Mouse (Mus musculus) intestine, embryonic 16.5 days (tissue): Measurements from ENCODE around the gene Zfp429. TPM values are rescaled to one million over a fixed set of nuclear protein-coding genes. Genes with fewer than 3 reads are reported as not detected.
"Not testable (repeated sequence)": the region's sequence is repeated elsewhere in the genome, so short reads cannot be mapped to it uniquely, and the experiment has no call there.

Experiments
- ATAC-seq: fragments of 200-750 bp; cut with Nextera tagmentation; 2 replicates; pipeline ENCODE4 v1.8.0; 2017; ENCODE audit warnings: moderate TSS enrichment, moderate library complexity
- H3K27ac ChIP-seq: fragments of 300-500 bp; sonication (generic); 2 replicates; pipeline ENCODE4 v1.5.1; 2014; ENCODE audit warnings: mild to moderate bottlenecking, low read length
- H3K27me3 ChIP-seq: fragments of 300-500 bp; sonication (generic); replicated peaks from 2 replicates; pipeline ENCODE4 v1.6.1; 2014; ENCODE audit warnings: low read length, control low read depth, mixed read lengths; ENCODE audit not compliant: control insufficient read depth, insufficient read depth
- H3K36me3 ChIP-seq: fragments of 300-500 bp; sonication (generic); 2 replicates; pipeline ENCODE4 v1.6.1; 2014; ENCODE audit warnings: low read length, control low read depth; ENCODE audit not compliant: control insufficient read depth, insufficient read depth
- H3K4me1 ChIP-seq: fragments of 300-500 bp; sonication (generic); 2 replicates; pipeline ENCODE4 v1.6.1; 2014; ENCODE audit warnings: low read length, control low read depth, mixed read lengths; ENCODE audit not compliant: control insufficient read depth, insufficient read depth
- H3K4me2 ChIP-seq: fragments of 300-500 bp; sonication (generic); 2 replicates; pipeline ENCODE4 v1.6.1; 2014; ENCODE audit warnings: low read depth, low read length, control low read depth
- H3K4me3 ChIP-seq: fragments of 300-500 bp; sonication (generic); 2 replicates; pipeline ENCODE4 v1.5.1; 2014; ENCODE audit warnings: mild to moderate bottlenecking, low read length
- H3K9ac ChIP-seq: fragments of 300-500 bp; sonication (generic); 2 replicates; pipeline ENCODE4 v1.6.1; 2014; ENCODE audit warnings: low read depth, low read length
- H3K9me3 ChIP-seq: fragments of 300-500 bp; sonication (generic); 2 replicates; pipeline ENCODE4 v1.6.1; 2016; ENCODE audit warnings: low read length, control low read depth; ENCODE audit not compliant: control insufficient read depth
- WGBS: fragments of 180-500 bp; shearing (Covaris S2); extraction: QIAGEN DNeasy Blood & Tissue Kit; methylation state at CpG from one replicate; pipeline ENCODE4 v1.1.7; 2014; 5-methylcytosine and 5-hydroxymethylcytosine counted together
- polyA plus RNA-seq: library from polyadenylated mRNA; unstranded; fragments of >200 nt; fragmentation: Nextera tagmentation; extraction: Ambion mirVana; gene quantifications from 2 replicates; pipeline ENCODE4 v1.2.1, GENCODE M21; 2015

The Zfp429 gene
- 6.7 and 7.3 TPM in 2 replicates for polyA plus RNA-seq

- H3K4me1 ChIP-seq, H3K27me3 ChIP-seq, H3K27ac ChIP-seq, H3K9me3 ChIP-seq, H3K36me3 ChIP-seq: not testable (repeated sequence)
- WGBS, result 3% methylated on average over 14 of the region's 16 CpGs
- H3K4me2 ChIP-seq, result peak within 1 kb of the TSS; percentile 58
- ATAC-seq, result peak; percentile 99
- H3K4me3 ChIP-seq, result peak within 1 kb of the TSS; percentile 67
- H3K9ac ChIP-seq, result peak within 1 kb of the TSS; percentile 75
Measured at GRCm38 (mm10) chr13:67399183-67399903, at the start of gene Zfp429. TSS of gene Zfp429 (minus strand) at chr13:67399819.

GRCm38 (mm10) chr13:67437095-67437494, 37.5 kb upstream of the Zfp429 start:
- H3K27ac ChIP-seq, H3K4me1 ChIP-seq, H3K27me3 ChIP-seq, H3K9me3 ChIP-seq, H3K36me3 ChIP-seq, H3K9ac ChIP-seq, H3K4me3 ChIP-seq, H3K4me2 ChIP-seq, ATAC-seq: not testable (repeated sequence)
- WGBS, result no CpG with 5 or more reads among the region's 3 CpGs

- Histone ChIP-seq H3K27me3 (no peaks in the 10 kb centered on the region), H3K4me2 (no peak overlapping the region), H3K4me1 (no peaks in the 10 kb centered on the region), H3K9me3 (no peaks in the 10 kb centered on the region), H3K36me3 (no peaks in the 10 kb centered on the region), H3K4me3 (no peak overlapping the region), H3K9ac (no peak overlapping the region), H3K27ac (no peak overlapping the region)
- whole genome bisulfite sequencing, result 69% methylated on average over 3 of the region's 3 CpGs
- no peak for ATAC-seq
Measured at GRCm38 (mm10) chr13:67428116-67428515, 28.5 kb upstream of the Zfp429 start.

GRCm38 (mm10) chr13:67425699-67426098, 26.1 kb upstream of the Zfp429 start:
- H3K27ac ChIP-seq, H3K4me3 ChIP-seq, ATAC-seq, H3K9ac ChIP-seq, H3K36me3 ChIP-seq, H3K4me1 ChIP-seq, H3K9me3 ChIP-seq, H3K27me3 ChIP-seq, H3K4me2 ChIP-seq: not testable (repeated sequence)

- not testable (repeated sequence) for H3K9ac ChIP-seq, ATAC-seq
- 83% methylated on average over 2 of the region's 2 CpGs for WGBS
Measured at GRCm38 (mm10) chr13:67422532-67422931, 22.9 kb upstream of the Zfp429 start.

GRCm38 (mm10) chr13:67421207-67421857, 21.7 kb upstream of the Zfp429 start, which contains the start of gene Zfp459:
TSS of gene Zfp459 (minus strand) at chr13:67421418.
- H3K27ac ChIP-seq, result no peak within 1 kb of the TSS
- 2% methylated on average over 22 of the region's 22 CpGs for WGBS

More at GRCm38 (mm10) chr13:67422532-67422931, 22.9 kb upstream of the Zfp429 start:
- H3K4me3 ChIP-seq, H3K4me2 ChIP-seq, H3K9me3 ChIP-seq, H3K27ac ChIP-seq, H3K36me3 ChIP-seq, H3K27me3 ChIP-seq, H3K4me1 ChIP-seq: not testable (repeated sequence)

GRCm38 (mm10) chr13:67420558-67421206, 21.1 kb upstream of the Zfp429 start:
- 33% methylated on average over 11 of the region's 11 CpGs for WGBS

More at GRCm38 (mm10) chr13:67421207-67421857, 21.7 kb upstream of the Zfp429 start, which contains the start of gene Zfp459:
- Histone ChIP-seq H3K36me3 (no peaks in the 10 kb centered on the region), H3K4me1 (no peaks in the 10 kb centered on the region), H3K9ac (peak within 1 kb of the TSS; percentile 60), H3K9me3 (no peaks in the 10 kb centered on the region), H3K4me3 (peak within 1 kb of the TSS; percentile 64), H3K27me3 (no peaks in the 10 kb centered on the region), H3K4me2 (peak within 1 kb of the TSS; percentile 79)
- peak; percentile 95 for ATAC-seq

GRCm38 (mm10) chr13:67416811-67417210, 17.2 kb upstream of the Zfp429 start:
- Histone ChIP-seq H3K9me3 (no peaks in the 10 kb centered on the region), H3K36me3 (no peaks in the 10 kb centered on the region), H3K4me2 (no peak overlapping the region), H3K27me3 (no peaks in the 10 kb centered on the region), H3K27ac (no peak overlapping the region), H3K4me3 (no peak overlapping the region), H3K4me1 (no peaks in the 10 kb centered on the region; the same call in 1 of the 2 replicates), H3K9ac (no peak overlapping the region)
- ATAC-seq, result no peak
- 85% methylated on average over 3 of the region's 3 CpGs for WGBS

More at GRCm38 (mm10) chr13:67420558-67421206, 21.1 kb upstream of the Zfp429 start:
- peak; percentile 80 for ATAC-seq
- Histone ChIP-seq H3K4me2 (peak overlapping the region; percentile 79), H3K9ac (peak overlapping the region; percentile 60), H3K27ac (no peak overlapping the region), H3K4me3 (peak overlapping the region; percentile 64), H3K9me3 (no peaks in the 10 kb centered on the region), H3K27me3 (no peaks in the 10 kb centered on the region), H3K36me3 (no peaks in the 10 kb centered on the region), H3K4me1 (no peaks in the 10 kb centered on the region; the same call in 1 of the 2 replicates)

GRCm38 (mm10) chr13:67415759-67416158, 16.1 kb upstream of the Zfp429 start:
- H3K27ac ChIP-seq, result no peak overlapping the region
- H3K27me3 ChIP-seq, result no peaks in the 10 kb centered on the region
- no peak overlapping the region for H3K9ac ChIP-seq
- no peaks in the 10 kb centered on the region for H3K9me3 ChIP-seq
- no peaks in the 10 kb centered on the region; the same call in 1 of the 2 replicates for H3K4me1 ChIP-seq
- 0 out of 2 replicates have a peak, but pooled peaks have one; percentile 56 for ATAC-seq
- H3K4me3 ChIP-seq, result no peak overlapping the region
- no peaks in the 10 kb centered on the region for H3K36me3 ChIP-seq
- whole genome bisulfite sequencing, result 83% methylated on average over 6 of the region's 6 CpGs
- no peak overlapping the region for H3K4me2 ChIP-seq
